Mouse (Mus musculus) gastrocnemius, postnatal 14 days (tissue): ENCODE results near the gene Dynlt1b. TPM values are rescaled to one million over a fixed set of nuclear protein-coding genes. Genes with fewer than 3 reads are reported as not detected.
"Not testable (repeated sequence)": the region's sequence is repeated elsewhere in the genome, so short reads cannot be mapped to it uniquely, and the experiment has no call there.

Experiments used
- DNase-seq: peaks from one replicate; pipeline ENCODE4 v3.0.0; 2021; ENCODE audit warnings: mixed read lengths
- intact Hi-C: fragments of 180-260 bp; cut with DNase I; formaldehyde crosslinking; loops from one replicate; pipeline ENCODE4 v1.15.1; 2025; ENCODE audit warnings: low total_unique reads
- total RNA-seq, 2 experiments: library from RNA; stranded (reverse); gene quantifications; 2 replicates each; pipeline ENCODE4 v1.2.3; 2021

Gene Dynlt1b
- total RNA-seq, 2 experiments from 2014 or later: 81.4 to 83.4 TPM

- DNase-seq, intact Hi-C loops: not testable (repeated sequence)
Measured at GRCm38 (mm10) chr17:6421547-6422326, 8.2 kb upstream of the Dynlt1b start.

- intact Hi-C loops, DNase-seq: not testable (repeated sequence)
Measured at GRCm38 (mm10) chr17:6422370-6422769, 7.5 kb upstream of the Dynlt1b start.

GRCm38 (mm10) chr17:6422805-6423204 is 7.1 kb upstream of the Dynlt1b start:
- intact Hi-C loops, DNase-seq: not testable (repeated sequence)

GRCm38 (mm10) chr17:6424294-6424980 is 5.5 kb upstream of the Dynlt1b start:
- intact Hi-C loops, DNase-seq: not testable (repeated sequence)

- DNase-seq, intact Hi-C loops: not testable (repeated sequence)
Measured at GRCm38 (mm10) chr17:6425325-6425724, 4.6 kb upstream of the Dynlt1b start.

GRCm38 (mm10) chr17:6426869-6427268 is 3.0 kb upstream of the Dynlt1b start:
- DNase-seq, intact Hi-C loops: not testable (repeated sequence)

GRCm38 (mm10) chr17:6428926-6429325 is 986 bp upstream of the Dynlt1b start:
- intact Hi-C loops, DNase-seq: not testable (repeated sequence)

- intact Hi-C loops, DNase-seq: not testable (repeated sequence)
Measured at GRCm38 (mm10) chr17:6430410-6431001, 594 bp downstream of the Dynlt1b start.

- intact Hi-C loops, DNase-seq: not testable (repeated sequence)
Measured at GRCm38 (mm10) chr17:6432456-6432855, 2.5 kb downstream of the Dynlt1b start.

GRCm38 (mm10) chr17:6433691-6434090 is 3.8 kb downstream of the Dynlt1b start:
- intact Hi-C loops, DNase-seq: not testable (repeated sequence)

- intact Hi-C loops: not testable (repeated sequence)
Measured at GRCm38 (mm10) chr17:6438080-6438479, 8.2 kb downstream of the Dynlt1b start.

GRCm38 (mm10) chr17:6439913-6440312 is 10.0 kb downstream of the Dynlt1b start:
- intact Hi-C loops: not testable (repeated sequence)

More at GRCm38 (mm10) chr17:6438080-6438479, 8.2 kb downstream of the Dynlt1b start:
- DNase-seq: not testable (repeated sequence)

GRCm38 (mm10) chr17:6440493-6441077 is 10.7 kb downstream of the Dynlt1b start:
- intact Hi-C loops, DNase-seq: not testable (repeated sequence)

More at GRCm38 (mm10) chr17:6439913-6440312, 10.0 kb downstream of the Dynlt1b start:
- DNase-seq: not testable (repeated sequence)

- intact Hi-C loops, DNase-seq: not testable (repeated sequence)
Measured at GRCm38 (mm10) chr17:6441254-6441653, 11.3 kb downstream of the Dynlt1b start.

GRCm38 (mm10) chr17:6442513-6442912 is 12.6 kb downstream of the Dynlt1b start:
- intact Hi-C loops, DNase-seq: not testable (repeated sequence)

GRCm38 (mm10) chr17:6445794-6446587 is 16.1 kb downstream of the Dynlt1b start:
- intact Hi-C loops, DNase-seq: not testable (repeated sequence)

- DNase-seq, intact Hi-C loops: not testable (repeated sequence)
Measured at GRCm38 (mm10) chr17:6448293-6448692, 18.4 kb downstream of the Dynlt1b start.

- DNase-seq, intact Hi-C loops: not testable (repeated sequence)
Measured at GRCm38 (mm10) chr17:6449166-6449565, 19.3 kb downstream of the Dynlt1b start.

GRCm38 (mm10) chr17:6451205-6451604 is 21.3 kb downstream of the Dynlt1b start:
- intact Hi-C loops, DNase-seq: not testable (repeated sequence)
